In genomic region chr12:116141816-116142215, GRCm38 (mm10) we compare ENCODE assay signal across 20 mouse cellular contexts.
DNase-seq lines count a peak whose midpoint lies in the region; ATAC-seq and TF ChIP-seq lines count a peak whose summit lies in the region.
"Had no signal": no experiment of that assay in that cellular context is flagged by ENCODE, and none has a peak within 500 bp of the region (broad histone marks: within the 10 kb centered on the region; RNA-seq: fewer than 3 reads in every experiment).

No protein-coding gene starts in this region.

- ATAC-seq in megakaryocyte, adult 5-6 weeks (ENCODE audit: poor library complexity, severe bottlenecking): peak; percentile 61
- ATAC-seq: intestine, embryonic 16.5 days; midbrain, embryonic 16.5 days had no signal

- peak; percentile 15 to 19 for DNase-seq in spleen, adult 2 months (ENCODE audit: low read depth in 1 of 2, low spot score in 2 of 2)
- no peak for DNase-seq in spleen, postnatal 10 days (ENCODE audit: low spot score in 2 of 2)
- no peak for DNase-seq in left cerebral cortex, postnatal 10 days (ENCODE audit: extremely low spot score in 1 of 2, low spot score in 2 of 2)
- DNase-seq in urinary bladder, adult 2 months (ENCODE audit: low spot score): no peak
- DNase-seq in layer of hippocampus, adult 18-20 months (ENCODE audit: low spot score in 2 of 2): no peak
- DNase-seq: cerebellum, adult 9-11 months; gastrocnemius, postnatal 25 days; heart, postnatal 14 days; layer of hippocampus, postnatal 36 days; lung, adult 2 months; right cerebral cortex, postnatal 14 days; thymus, adult 18-20 months had no signal

- 34% methylated on average over 2 of the region's 2 CpGs for WGBS in spleen, adult 2 months
- WGBS in bone marrow, adult 2 months: 12% methylated on average over 2 of the region's 2 CpGs

- intact Hi-C loops in left cerebral cortex, postnatal 10 days (cut with DNase I): loop anchor here (5.0 kb wide), 1 partner anchor 60 kb away; no protein-coding TSS in a partner anchor

- H3K27ac ChIP-seq in spleen, adult 2 months (ENCODE audit: insufficient read depth, low read length): peak overlapping the region; percentile 63
- peak overlapping the region; percentile 67 for H3K27ac ChIP-seq in bone marrow, adult 2 months (ENCODE audit: control insufficient read depth, insufficient read depth, low read depth, low read length, poor library complexity)
- H3K27ac ChIP-seq: forebrain, embryonic 12.5 days; heart, embryonic 10.5 days; hindbrain, embryonic 15.5 days had no signal

- no peaks in the 10 kb centered on the region for H3K27me3 ChIP-seq in spleen, adult 2 months (ENCODE audit: control insufficient read depth, insufficient read depth, low read length)
- H3K27me3 ChIP-seq: forebrain, embryonic 12.5 days; hindbrain, embryonic 15.5 days had no signal

- TF ChIP-seq POLR2A in spleen, adult 2 months (IDR thresholded peaks at IDR 0.05; ENCODE audit: low read depth, low read length): no peak
- TF ChIP-seq POLR2A in bone marrow, adult 2 months (IDR thresholded peaks at IDR 0.05; ENCODE audit: borderline replicate concordance, control insufficient read depth, low read depth, low read length): no peak

- H3K4me1 ChIP-seq in spleen, adult 2 months (ENCODE audit: control insufficient read depth, insufficient read depth, insufficient read length): peaks cover 22% of the 10 kb centered on the region; the same call in 1 of the 2 replicates
- peaks cover 13% of the 10 kb centered on the region for H3K4me1 ChIP-seq in bone marrow, adult 2 months (ENCODE audit: control insufficient read depth, insufficient read depth, low read length)
- H3K4me1 ChIP-seq: heart, embryonic 10.5 days; hindbrain, embryonic 15.5 days had no signal

- no peaks in the 10 kb centered on the region for H3K36me3 ChIP-seq in spleen, adult 2 months (ENCODE audit: control insufficient read depth, insufficient read depth, low read length)
- H3K36me3 ChIP-seq: forebrain, embryonic 12.5 days; heart, embryonic 10.5 days; hindbrain, embryonic 15.5 days had no signal

- no peak for TF ChIP-seq CTCF in spleen, adult 2 months (IDR thresholded peaks at IDR 0.05; ENCODE audit: extremely low read depth, insufficient read depth, insufficient read length, insufficient replicate concordance)
- no peak for TF ChIP-seq CTCF in bone marrow, adult 2 months (IDR thresholded peaks at IDR 0.05; ENCODE audit: control insufficient read depth, insufficient read depth, low read length)

- no peak overlapping the region for H3K4me3 ChIP-seq in spleen, adult 2 months (ENCODE audit: extremely low read depth, insufficient read depth, insufficient read length)
- H3K4me3 ChIP-seq in bone marrow, adult 2 months (replicated peaks; ENCODE audit: control insufficient read depth, low read depth, low read length): no peak overlapping the region
- H3K4me3 ChIP-seq: forebrain, embryonic 12.5 days; heart, embryonic 10.5 days; hindbrain, embryonic 15.5 days; megakaryocyte, embryonic 14.5 days had no signal

Comparison
In these comparisons a context has a peak if more than half of its experiments do, and no peak if none do; other contexts are left out.
1. DNase-seq: peak in spleen, adult 2 months (2 of 2); none in spleen, postnatal 10 days (0 of 2), left cerebral cortex, postnatal 10 days (0 of 2), urinary bladder, adult 2 months (single experiment) and layer of hippocampus, adult 18-20 months (0 of 2).